Mouse (Mus musculus): ENCODE measurements at regions not wholly inside any gene's neighbourhood (a gene's known extent, or its start where the extent isn't known, plus 50 kb on each side); places are given as distances from the start of the nearest gene placed in this dataset.
"Not testable (repeated sequence)": the region's sequence is repeated elsewhere in the genome, so short reads cannot be mapped to it uniquely, and the experiment has no call there.

GRCm38 (mm10) chr14:17061358-17061757 is 242.4 kb upstream of the Rarb start:
- ATAC-seq (replicated peaks; ENCODE audit: poor library complexity, severe bottlenecking) = peak; percentile 82

- ATAC-seq (replicated peaks; ENCODE audit: poor library complexity, severe bottlenecking) = no peak
Measured at GRCm38 (mm10) chr14:17058438-17058837, 239.5 kb upstream of the Rarb start.

GRCm38 (mm10) chr14:17057355-17057754 is 238.4 kb upstream of the Rarb start:
- ATAC-seq (replicated peaks; ENCODE audit: poor library complexity, severe bottlenecking) = no peak

- ATAC-seq (replicated peaks; ENCODE audit: poor library complexity, severe bottlenecking) = peak; percentile 95
Measured at GRCm38 (mm10) chr14:17055741-17056140, 236.8 kb upstream of the Rarb start.

- no peak for ATAC-seq (replicated peaks; ENCODE audit: poor library complexity, severe bottlenecking)
Measured at GRCm38 (mm10) chr14:17054381-17054780, 235.4 kb upstream of the Rarb start.

- peak; percentile 65 for ATAC-seq (replicated peaks; ENCODE audit: poor library complexity, severe bottlenecking)
Measured at GRCm38 (mm10) chr14:17046808-17047207, 227.9 kb upstream of the Rarb start.

- ATAC-seq (replicated peaks; ENCODE audit: poor library complexity, severe bottlenecking) = no peak
Measured at GRCm38 (mm10) chr14:17045426-17046132, 226.6 kb upstream of the Rarb start.

- 0 out of 2 replicates have a peak, but pooled peaks have one; percentile 17 for ATAC-seq (replicated peaks; ENCODE audit: poor library complexity, severe bottlenecking)
Measured at GRCm38 (mm10) chr14:17020603-17021356, 201.8 kb upstream of the Rarb start.

- no peak for ATAC-seq (replicated peaks; ENCODE audit: poor library complexity, severe bottlenecking)
Measured at GRCm38 (mm10) chr14:17012931-17013330, 194.0 kb upstream of the Rarb start.

- no peak for ATAC-seq (replicated peaks; ENCODE audit: poor library complexity, severe bottlenecking)
Measured at GRCm38 (mm10) chr14:17012200-17012599, 193.2 kb upstream of the Rarb start.

GRCm38 (mm10) chr14:17005194-17006018 is 186.4 kb upstream of the Rarb start:
- ATAC-seq (replicated peaks; ENCODE audit: poor library complexity, severe bottlenecking) = no peak

GRCm38 (mm10) chr14:17004714-17005113 is 185.8 kb upstream of the Rarb start:
- ATAC-seq (replicated peaks; ENCODE audit: poor library complexity, severe bottlenecking) = no peak

GRCm38 (mm10) chr14:16996716-16997115 is 177.8 kb upstream of the Rarb start:
- ATAC-seq (replicated peaks; ENCODE audit: poor library complexity, severe bottlenecking) = no peak

- ATAC-seq (replicated peaks; ENCODE audit: poor library complexity, severe bottlenecking) = not testable (repeated sequence)
Measured at GRCm38 (mm10) chr14:16970911-16971310, 152.0 kb upstream of the Rarb start.

GRCm38 (mm10) chr14:16964717-16965391 is 145.9 kb upstream of the Rarb start:
- no peak for ATAC-seq (replicated peaks; ENCODE audit: poor library complexity, severe bottlenecking)

GRCm38 (mm10) chr14:16962216-16962826 is 143.4 kb upstream of the Rarb start:
- no peak for ATAC-seq (replicated peaks; ENCODE audit: poor library complexity, severe bottlenecking)

- no peak for ATAC-seq (replicated peaks; ENCODE audit: poor library complexity, severe bottlenecking)
Measured at GRCm38 (mm10) chr14:16957802-16958201, 138.8 kb upstream of the Rarb start.

- no peak for ATAC-seq (replicated peaks; ENCODE audit: poor library complexity, severe bottlenecking)
Measured at GRCm38 (mm10) chr14:16954511-16955443, 135.8 kb upstream of the Rarb start.

- no peak for ATAC-seq (replicated peaks; ENCODE audit: poor library complexity, severe bottlenecking)
Measured at GRCm38 (mm10) chr14:16948736-16949135, 129.8 kb upstream of the Rarb start.

Measured in granulocyte monocyte progenitor cell, adult 5-6 weeks (primary cell).